In genomic region chr3:22131277-22131676, GRCm38 (mm10) we compare ENCODE assay signal across 27 mouse cellular contexts.
"Had no signal": no experiment of that assay in that cellular context is flagged by ENCODE, and none has a peak within 500 bp of the region (broad histone marks: within the 10 kb centered on the region; RNA-seq: fewer than 3 reads in every experiment).

No protein-coding gene starts in this region.

- H3K9me3 ChIP-seq: heart, embryonic 10.5 days; heart, embryonic 12.5 days; intestine, embryonic 15.5 days; kidney, embryonic 15.5 days; limb, embryonic 13.5 days; limb, embryonic 15.5 days had no signal

- DNase-seq: gastrocnemius, adult 2 months; gastrocnemius, postnatal 10 days; gastrocnemius, postnatal 25 days; heart, adult 18-20 months; heart, postnatal 10 days; heart, postnatal 4 days; kidney, adult 2 months; kidney, adult 9 months; kidney, postnatal 14 days; kidney, postnatal 36 days; layer of hippocampus, adult 9-11 months; layer of hippocampus, postnatal 36 days; left cerebral cortex, postnatal 4 days had no signal

- H3K9ac ChIP-seq: heart, embryonic 12.5 days; hindbrain, embryonic 12.5 days; hindbrain, embryonic 14.5 days; intestine, embryonic 15.5 days; kidney, embryonic 15.5 days; limb, embryonic 13.5 days; limb, embryonic 15.5 days had no signal

- H3K27ac ChIP-seq: gastrocnemius, adult 2 months; heart, embryonic 10.5 days; hindbrain, embryonic 10.5 days; hindbrain, embryonic 12.5 days; hindbrain, embryonic 14.5 days; intestine, embryonic 15.5 days; kidney, embryonic 15.5 days; kidney, postnatal 0 days; left cerebral cortex, adult 2 months; limb, embryonic 13.5 days; limb, embryonic 15.5 days had no signal

- H3K27me3 ChIP-seq: heart, embryonic 12.5 days; hindbrain, embryonic 12.5 days; intestine, embryonic 15.5 days; kidney, embryonic 15.5 days; limb, embryonic 13.5 days; limb, embryonic 15.5 days had no signal

- ATAC-seq: hindbrain, embryonic 16.5 days; inflammation-experienced regulatory T-cells, adult 6 months; intestine, embryonic 15.5 days; intestine, postnatal 0 days had no signal

- H3K4me1 ChIP-seq: hindbrain, embryonic 10.5 days; hindbrain, embryonic 12.5 days; intestine, embryonic 15.5 days; kidney, embryonic 15.5 days had no signal

- H3K36me3 ChIP-seq: intestine, embryonic 15.5 days; kidney, embryonic 15.5 days had no signal

- H3K4me2 ChIP-seq: heart, embryonic 12.5 days; hindbrain, embryonic 12.5 days; hindbrain, embryonic 14.5 days; intestine, embryonic 15.5 days; kidney, embryonic 15.5 days; limb, embryonic 13.5 days; limb, embryonic 15.5 days had no signal

- H3K4me3 ChIP-seq: gastrocnemius, adult 2 months; heart, embryonic 10.5 days; heart, embryonic 12.5 days; hindbrain, embryonic 10.5 days; hindbrain, embryonic 12.5 days; intestine, embryonic 15.5 days; kidney, embryonic 15.5 days; left cerebral cortex, adult 2 months; limb, embryonic 13.5 days; limb, embryonic 15.5 days had no signal
